Mouse (Mus musculus) adrenal gland, adult 18-20 months (tissue): ENCODE results near the gene Farsb. TPM values are rescaled to one million over a fixed set of nuclear protein-coding genes. Genes with fewer than 3 reads are reported as not detected.
A peak's percentile ranks its signal among the peaks of the same experiment; 100 is the strongest.

ENCODE experiments used
- DNase-seq, 2 experiments: peaks; one replicate each; pipeline ENCODE4 v3.0.0; 2021 to 2022; ENCODE audit warnings: low spot score in 2 of 2
- total RNA-seq, 2 experiments: library from RNA; stranded (reverse); gene quantifications; 1 replicate in 1 of 2; 2 replicates in 1 of 2; pipeline ENCODE4 v1.2.3; 2021

Gene Farsb
- total RNA-seq, 2 experiments from 2014 or later = 67.2 to 72.7 TPM

- DNase-seq = no peak
Observed at GRCm38 (mm10) chr1:78422576-78422975, 66.1 kb downstream of the Farsb start.

DNA sequence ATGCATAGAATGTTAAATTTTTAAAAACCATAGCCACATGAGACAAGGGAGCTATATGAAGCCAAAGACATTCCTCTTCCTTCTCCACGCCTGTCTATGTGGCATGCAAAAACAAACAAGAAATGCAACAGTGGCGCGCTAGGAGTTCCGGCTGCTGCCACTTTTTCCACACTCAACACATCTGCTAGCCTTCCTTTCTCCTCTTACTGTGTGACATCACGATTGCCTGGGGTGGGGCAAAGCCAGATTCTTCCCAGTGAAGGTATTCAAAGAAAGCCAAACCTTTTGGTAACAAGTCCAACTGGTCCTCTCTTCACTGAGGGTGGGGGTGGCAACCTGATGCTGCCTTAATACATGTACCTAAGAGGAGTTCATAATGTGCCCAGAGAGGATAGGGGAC is 66.9 kb downstream of the Farsb start:
- DNase-seq = no peak

GRCm38 (mm10) chr1:78420271-78420670 is 68.4 kb downstream of the Farsb start:
- DNase-seq = no peak

- peak; percentile 79 to 81 for DNase-seq
Observed at GRCm38 (mm10) chr1:78419593-78419992, 69.1 kb downstream of the Farsb start.

GRCm38 (mm10) chr1:78417154-78417911 is 71.4 kb downstream of the Farsb start:
- DNase-seq = no peak

DNA sequence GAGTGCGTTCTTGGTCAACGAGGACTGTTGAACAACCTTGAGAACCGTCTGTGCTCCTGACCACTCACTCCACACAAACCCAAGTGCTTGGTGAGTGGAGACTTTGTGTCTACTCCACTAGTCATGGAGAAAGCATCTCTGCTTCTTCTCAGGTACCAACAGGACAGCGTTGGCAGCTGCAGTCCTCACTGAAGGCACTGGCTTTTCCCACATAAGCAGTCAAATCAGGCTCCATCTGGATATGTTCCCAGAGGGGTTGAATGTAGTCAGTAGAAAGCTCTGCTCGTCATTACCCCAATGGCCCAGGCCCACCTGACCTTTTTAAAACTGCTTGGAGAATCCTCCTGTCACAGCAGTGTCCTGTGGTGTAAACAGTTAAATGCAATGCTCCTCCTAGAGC is 74.3 kb downstream of the Farsb start:
- no peak for DNase-seq

- DNase-seq = no peak
Observed at GRCm38 (mm10) chr1:78412668-78413067, 76.0 kb downstream of the Farsb start.

DNA sequence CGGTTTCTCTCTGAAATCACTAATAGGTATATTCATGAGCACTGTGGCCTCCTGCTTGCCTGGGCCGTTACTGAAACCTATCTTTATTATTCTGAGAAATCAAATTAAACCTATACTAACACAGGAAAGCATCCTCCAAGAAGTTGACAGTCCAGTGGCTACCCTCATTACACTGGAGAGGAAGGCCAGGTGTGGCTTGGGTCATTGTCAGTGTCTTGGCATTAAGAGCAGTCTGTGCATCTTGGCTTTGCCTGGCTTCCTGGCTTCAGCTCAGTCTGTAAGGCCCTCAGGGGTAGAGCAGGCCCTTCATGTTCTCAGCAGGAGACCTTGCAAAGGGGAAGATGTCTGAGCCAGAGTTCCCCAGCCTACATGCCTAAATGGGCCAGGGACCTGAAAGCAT is 79.3 kb downstream of the Farsb start:
- no peak for DNase-seq

DNA sequence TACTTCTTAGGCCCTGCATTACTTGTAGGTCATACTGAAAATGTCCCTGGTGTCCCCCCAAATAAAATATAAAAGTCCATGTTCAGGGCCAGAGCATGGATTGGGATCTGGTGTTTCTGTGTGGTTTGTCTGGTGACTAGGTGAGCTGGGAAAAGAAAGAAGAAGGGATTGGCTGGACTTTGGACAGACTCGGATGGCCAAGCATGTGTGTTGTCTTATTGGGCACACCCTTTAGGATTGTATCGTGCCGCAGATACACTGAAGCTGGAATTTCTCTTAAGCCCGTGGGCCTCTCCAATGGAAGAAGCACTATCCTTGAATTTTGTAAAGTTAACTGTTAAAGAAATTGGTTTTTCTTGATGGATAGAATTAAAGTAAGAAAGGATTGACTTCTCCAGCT is 87.3 kb downstream of the Farsb start:
- no peak for DNase-seq

DNA sequence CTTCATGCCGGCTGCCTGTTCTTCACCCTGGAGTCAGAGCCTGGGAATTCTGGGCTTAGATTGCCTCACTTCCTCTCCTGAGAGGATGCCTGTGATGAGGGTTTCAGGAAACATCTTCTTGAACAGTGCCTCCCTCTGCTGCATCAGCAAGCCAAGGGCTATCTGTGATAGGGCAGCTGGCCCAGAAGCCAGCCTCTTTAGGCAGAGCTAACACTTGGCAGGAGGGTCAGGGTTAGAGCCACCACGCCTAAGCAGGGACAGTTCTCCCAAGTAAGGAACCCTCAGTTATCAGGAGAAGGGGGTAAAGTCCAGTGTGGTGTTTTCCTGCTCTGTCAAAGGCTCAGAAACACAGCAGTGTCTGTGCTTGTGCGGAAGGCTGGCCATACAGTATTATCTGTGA is 88.9 kb downstream of the Farsb start:
- DNase-seq = no peak

- DNase-seq = peak; percentile 42 to 61
Observed at GRCm38 (mm10) chr1:78396320-78396913, 92.3 kb downstream of the Farsb start.

- DNase-seq = no peak
Observed at GRCm38 (mm10) chr1:78395737-78396136, 93.0 kb downstream of the Farsb start.

DNA sequence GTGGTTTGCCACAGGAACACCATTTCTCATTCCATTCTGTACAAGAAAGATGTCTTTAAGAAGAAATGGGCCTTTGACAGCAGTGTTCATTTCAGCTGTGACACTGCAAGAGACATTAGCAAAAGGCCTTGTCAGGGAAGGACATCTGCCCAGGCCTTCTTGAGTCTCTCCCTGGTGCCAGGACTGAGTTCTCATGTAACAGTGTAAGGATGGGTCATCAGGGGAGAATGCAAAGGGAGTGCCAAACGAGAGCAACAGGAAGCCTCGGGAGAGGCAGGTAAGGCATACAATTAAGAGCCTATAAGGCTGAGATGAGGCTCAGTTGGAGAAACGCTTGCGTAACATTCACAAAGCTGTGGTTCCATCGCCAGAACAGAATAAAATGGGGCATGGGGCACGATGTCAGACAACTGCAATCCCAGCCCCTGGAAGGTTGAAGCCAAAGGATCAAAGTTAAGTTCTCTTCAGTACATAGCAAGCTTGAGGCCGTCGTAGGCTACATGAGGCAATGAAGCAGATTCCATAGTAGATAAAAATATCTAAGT is 93.4 kb downstream of the Farsb start:
- DNase-seq = no peak

DNA sequence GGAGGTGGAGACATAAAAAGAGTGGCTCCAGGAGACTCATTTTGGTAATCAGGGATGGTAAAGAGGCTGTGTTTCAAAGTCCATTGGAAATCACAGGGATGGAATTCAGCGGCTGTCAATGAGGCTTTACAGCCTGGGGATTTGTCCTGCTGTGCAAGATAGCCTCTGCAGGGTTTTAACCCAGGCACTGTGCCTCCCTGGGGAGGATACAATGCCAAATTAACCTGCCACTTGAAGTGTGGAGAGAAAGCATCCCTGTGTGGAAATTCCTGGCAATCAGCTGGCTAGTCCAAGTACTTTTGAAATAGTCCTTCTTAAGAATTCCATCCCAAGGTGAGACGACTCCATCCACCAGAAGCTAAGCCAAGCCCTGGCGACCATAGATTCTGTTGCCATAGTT is 99.8 kb downstream of the Farsb start:
- no peak for DNase-seq

DNA sequence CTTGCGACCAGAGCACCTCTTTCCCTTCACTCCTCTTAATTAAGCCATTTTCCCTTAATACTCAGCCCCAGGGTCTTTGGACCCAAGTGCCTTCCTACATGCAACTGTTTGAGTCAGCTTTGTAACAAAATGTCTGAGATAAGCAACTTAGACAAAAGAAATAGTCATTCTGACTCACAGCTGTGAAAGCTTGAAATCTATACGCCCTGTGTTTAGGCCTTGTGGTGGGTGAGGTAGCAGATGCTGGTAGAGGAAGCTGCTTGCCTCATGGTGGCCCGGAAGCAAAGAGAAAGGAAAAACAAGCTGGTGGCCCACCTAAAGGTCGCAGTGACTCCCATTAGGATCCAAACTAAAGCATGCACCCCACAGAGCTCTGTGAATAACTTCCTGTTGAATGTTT is 100.8 kb downstream of the Farsb start:
- no peak for DNase-seq

DNA sequence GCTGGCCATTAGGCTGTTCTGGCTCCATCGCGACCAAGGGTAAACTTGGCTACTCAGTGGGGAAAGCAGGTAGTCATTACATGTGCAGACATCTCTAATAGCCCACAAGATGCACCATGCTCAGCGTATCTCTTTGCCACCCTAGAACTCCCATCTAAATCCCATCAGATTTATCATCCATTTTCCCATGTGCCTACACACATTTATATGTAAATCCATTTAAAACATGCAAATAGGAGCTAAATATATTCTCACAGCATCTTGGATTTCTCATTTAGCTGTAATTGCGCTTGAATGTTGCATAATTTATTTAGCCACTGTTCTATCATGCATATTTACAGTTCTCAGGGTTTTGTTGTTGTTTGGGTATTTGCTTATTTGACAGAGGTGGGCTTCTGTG is 107.7 kb downstream of the Farsb start:
- no peak for DNase-seq

GRCm38 (mm10) chr1:78375058-78375457 is 113.6 kb downstream of the Farsb start:
- DNase-seq = no peak

- DNase-seq = no peak
Observed at GRCm38 (mm10) chr1:78373836-78374235, 114.9 kb downstream of the Farsb start.

DNA sequence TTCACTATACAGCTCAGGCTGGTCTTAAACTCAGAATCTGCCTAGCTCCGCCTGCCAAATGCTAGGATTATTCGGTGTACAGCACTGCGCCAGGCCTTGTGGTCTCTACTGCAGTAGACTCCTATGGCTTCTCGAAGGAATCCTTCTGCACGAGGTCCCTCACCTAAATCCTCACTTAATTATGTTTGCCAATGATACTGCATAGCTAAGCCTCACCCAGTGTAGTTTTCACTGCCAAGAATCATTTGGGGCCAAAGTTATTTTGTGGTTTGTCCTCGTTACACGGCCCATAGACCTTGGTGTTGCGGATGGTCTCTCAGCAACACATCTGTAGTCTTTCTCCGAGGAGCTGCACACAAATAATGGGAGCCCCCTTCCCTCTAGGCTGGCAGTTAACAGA is 116.4 kb downstream of the Farsb start:
- DNase-seq = no peak

- DNase-seq = no peak
Observed at GRCm38 (mm10) chr1:78371569-78372236, 117.0 kb downstream of the Farsb start.

GRCm38 (mm10) chr1:78370121-78370520 is 118.6 kb downstream of the Farsb start:
- no peak for DNase-seq
